Mouse (Mus musculus) G1E-ER4 (cell line): ENCODE measurements around the gene Clcf1. TPM values are rescaled to one million over a fixed set of nuclear protein-coding genes. Genes with fewer than 3 reads are reported as not detected.

Source experiments
- GATA1 ChIP-seq: IDR thresholded peaks from one replicate; pipeline ENCODE4 v1.8.0; 2012; ENCODE audit warnings: low read length, inconsistent platforms
- polyA plus RNA-seq: library from polyadenylated mRNA; stranded (reverse); fragments of >175 nt; gene quantifications from 2 replicates; pipeline ENCODE4 v1.2.3, GENCODE M21; 2012

The Clcf1 gene
- polyA plus RNA-seq, 1 experiment: not detected

GRCm38 (mm10) chr19:4203604-4204326 lies 10.3 kb upstream of the Clcf1 start:
- TF ChIP-seq GATA1: no peak

- TF ChIP-seq GATA1: no peak
Observed at GRCm38 (mm10) chr19:4204889-4205288, 9.1 kb upstream of the Clcf1 start.

GRCm38 (mm10) chr19:4206971-4207370 lies 7.1 kb upstream of the Clcf1 start:
- no peak for TF ChIP-seq GATA1

GRCm38 (mm10) chr19:4208563-4208962 lies 5.5 kb upstream of the Clcf1 start:
- no peak for TF ChIP-seq GATA1

- TF ChIP-seq GATA1: no peak
Observed at GRCm38 (mm10) chr19:4211891-4212588, 2.0 kb upstream of the Clcf1 start.

- no peak for TF ChIP-seq GATA1
Observed at GRCm38 (mm10) chr19:4213524-4213974, 489 bp upstream of the Clcf1 start.

- no peak for TF ChIP-seq GATA1
Observed at GRCm38 (mm10) chr19:4214771-4215450, 873 bp downstream of the Clcf1 start.

GRCm38 (mm10) chr19:4215451-4215840 lies 1.4 kb downstream of the Clcf1 start:
- TF ChIP-seq GATA1: no peak

- no peak for TF ChIP-seq GATA1
Observed at GRCm38 (mm10) chr19:4216041-4216685, 2.1 kb downstream of the Clcf1 start.

- TF ChIP-seq GATA1: no peak
Observed at GRCm38 (mm10) chr19:4217140-4217539, 3.1 kb downstream of the Clcf1 start.

- TF ChIP-seq GATA1: no peak
Observed at GRCm38 (mm10) chr19:4217855-4218254, 3.8 kb downstream of the Clcf1 start.

- no peak for TF ChIP-seq GATA1
Observed at GRCm38 (mm10) chr19:4218293-4218692, 4.3 kb downstream of the Clcf1 start.

- no peak for TF ChIP-seq GATA1
Observed at GRCm38 (mm10) chr19:4218784-4219183, 4.7 kb downstream of the Clcf1 start.

GRCm38 (mm10) chr19:4219943-4220342 lies 5.9 kb downstream of the Clcf1 start:
- no peak for TF ChIP-seq GATA1

GRCm38 (mm10) chr19:4220416-4220815 lies 6.4 kb downstream of the Clcf1 start:
- no peak for TF ChIP-seq GATA1
